Mouse (Mus musculus): ENCODE measurements around the gene Khdc4.

DNA sequence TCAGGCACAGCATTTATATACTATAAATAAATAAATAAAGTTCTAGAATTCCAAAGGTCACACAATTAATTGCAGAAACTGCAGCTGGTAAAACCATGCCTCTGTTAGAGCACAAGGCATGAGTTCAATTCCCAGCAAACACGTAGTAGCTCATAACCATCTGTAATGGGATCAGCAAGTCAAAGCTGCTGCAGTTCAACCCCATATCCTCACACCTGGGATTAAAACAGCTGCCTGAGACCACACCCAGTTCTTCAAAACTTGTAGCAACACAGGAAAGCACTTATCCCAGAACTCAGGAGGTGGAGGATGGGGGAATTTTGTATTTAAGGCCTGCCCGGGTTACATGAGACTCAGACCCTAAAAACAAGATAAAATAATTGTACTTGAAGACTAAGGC is 29.1 kb downstream of the Khdc4 start:
- TF ChIP-seq TAL1 (IDR thresholded peaks at IDR 0.05; ENCODE audit: low read length): no peak
- no peak for TF ChIP-seq GATA1 (IDR thresholded peaks at IDR 0.05; ENCODE audit: low read length)

All from erythroblast, embryonic 14.5 days (primary cell).